Mouse (Mus musculus) urinary bladder, postnatal 36 days (tissue): ENCODE results near the gene Il7r.
"Not testable (repeated sequence)": the region's sequence is repeated elsewhere in the genome, so short reads cannot be mapped to it uniquely, and the experiment has no call there.

Experiments
- DNase-seq, 2 experiments: peaks; one replicate each; pipeline ENCODE4 v3.0.0; 2022; ENCODE audit warnings: low spot score in 2 of 2, mixed read lengths in 1 of 2

Gene Il7r

GRCm38 (mm10) chr15:9530076-9530475 lies at the start of gene Il7r:
Gene Il7r, minus strand, starts transcription at chr15:9530176.
- DNase-seq: no peak

GRCm38 (mm10) chr15:9577303-9577702 lies 47.3 kb upstream of the Il7r start:
- no peak for DNase-seq

- DNase-seq: no peak
These were observed 44.8 kb upstream of the Il7r start for GRCm38 (mm10) chr15:9574796-9575195.

- no peak for DNase-seq
These were observed 43.4 kb upstream of the Il7r start for GRCm38 (mm10) chr15:9573361-9573760.

GRCm38 (mm10) chr15:9572664-9573063 lies 42.7 kb upstream of the Il7r start:
- no peak for DNase-seq

GRCm38 (mm10) chr15:9571896-9572295 lies 41.9 kb upstream of the Il7r start:
- DNase-seq: no peak

- DNase-seq: no peak
These were observed 37.3 kb upstream of the Il7r start for GRCm38 (mm10) chr15:9567316-9567715.

GRCm38 (mm10) chr15:9565396-9565795 lies 35.4 kb upstream of the Il7r start:
- no peak for DNase-seq

- DNase-seq: no peak
These were observed 34.2 kb upstream of the Il7r start for GRCm38 (mm10) chr15:9564156-9564555.

GRCm38 (mm10) chr15:9557264-9557663 lies 27.3 kb upstream of the Il7r start:
- DNase-seq: not testable (repeated sequence)

- DNase-seq: no peak
These were observed 19.0 kb upstream of the Il7r start for GRCm38 (mm10) chr15:9548951-9549350.

- DNase-seq: no peak
These were observed 5.2 kb upstream of the Il7r start for GRCm38 (mm10) chr15:9535200-9535599.

- no peak for DNase-seq
These were observed 3.5 kb upstream of the Il7r start for GRCm38 (mm10) chr15:9533356-9533902.

- no peak for DNase-seq
These were observed 330 bp downstream of the Il7r start for GRCm38 (mm10) chr15:9529646-9530045.

- DNase-seq: no peak
These were observed 1.6 kb downstream of the Il7r start for GRCm38 (mm10) chr15:9528186-9528935.

GRCm38 (mm10) chr15:9526412-9526811 lies 3.6 kb downstream of the Il7r start:
- no peak for DNase-seq

- no peak for DNase-seq
These were observed 5.1 kb downstream of the Il7r start for GRCm38 (mm10) chr15:9524907-9525306.

- no peak for DNase-seq
These were observed 6.0 kb downstream of the Il7r start for GRCm38 (mm10) chr15:9523956-9524355.

- no peak for DNase-seq
These were observed 6.9 kb downstream of the Il7r start for GRCm38 (mm10) chr15:9523059-9523458.

- no peak for DNase-seq
These were observed 37.9 kb downstream of the Il7r start for GRCm38 (mm10) chr15:9492077-9492476.

GRCm38 (mm10) chr15:9489417-9490118 lies 40.4 kb downstream of the Il7r start:
- no peak for DNase-seq

GRCm38 (mm10) chr15:9473188-9473587 lies 56.8 kb downstream of the Il7r start:
- no peak for DNase-seq

- no peak for DNase-seq
These were observed 57.4 kb downstream of the Il7r start for GRCm38 (mm10) chr15:9472618-9473017.
